In genomic region chr5:66135853-66136210, GRCm38 (mm10) we compare ENCODE assay signal across 12 mouse cellular contexts.
"Had no signal": no experiment of that assay in that cellular context is flagged by ENCODE, and none has a peak within 500 bp of the region (broad histone marks: within the 10 kb centered on the region; RNA-seq: fewer than 3 reads in every experiment).

No protein-coding gene starts in this region.

- H3K4me1 ChIP-seq: neural tube, embryonic 15.5 days had no signal

- DNase-seq: kidney, adult 18-20 months; kidney, postnatal 4 days; liver, embryonic 13.5 days; lung, postnatal 10 days; right cerebral cortex, adult 18-20 months; right cerebral cortex, postnatal 25 days; thymus, postnatal 36 days had no signal

- H3K27ac ChIP-seq: layer of hippocampus, adult 2 months; limb, embryonic 12.5 days; liver, embryonic 13.5 days; midbrain, embryonic 13.5 days; neural tube, embryonic 15.5 days had no signal

- H3K4me3 ChIP-seq: layer of hippocampus, adult 2 months; limb, embryonic 12.5 days; liver, embryonic 13.5 days; midbrain, embryonic 13.5 days; myocyte; neural tube, embryonic 15.5 days had no signal
